Mouse (Mus musculus) C2C12 (cell line): ENCODE results near the gene Arid5b.

Source experiments
- CEBPB ChIP-seq: IDR thresholded peaks from one replicate; pipeline ENCODE4 v1.6.1; 2011; ENCODE audit warnings: low read depth, mild to moderate bottlenecking, control low read depth, moderate library complexity
- CTCF ChIP-seq: IDR thresholded peaks from one replicate; pipeline ENCODE4 v1.5.1; 2011; ENCODE audit not compliant: control insufficient read depth, insufficient read depth, insufficient read length
- MAX ChIP-seq: IDR thresholded peaks from one replicate; pipeline ENCODE4 v1.6.1; 2011; ENCODE audit warnings: mild to moderate bottlenecking, control low read depth
- MYOD1 ChIP-seq: IDR thresholded peaks from one replicate; pipeline ENCODE4 v1.6.1; 2011; ENCODE audit warnings: low read depth; ENCODE audit not compliant: control insufficient read depth, insufficient read length
- USF1 ChIP-seq: IDR thresholded peaks from one replicate; pipeline ENCODE4 v1.6.1; 2011; ENCODE audit warnings: low read depth, mild to moderate bottlenecking, control low read depth, moderate library complexity

GRCm38 (mm10) chr10:68191146-68191545, 87.4 kb downstream of the Arid5b start:
- no peak for TF ChIP-seq CTCF
- TF ChIP-seq USF1 = no peak
- TF ChIP-seq MYOD1 = no peak
- no peak for TF ChIP-seq CEBPB
- TF ChIP-seq MAX = no peak
